Mouse (Mus musculus): ENCODE results near the gene Arhgap28. TPM values are rescaled to one million over a fixed set of nuclear protein-coding genes. Genes with fewer than 3 reads are reported as not detected.
"Not testable (repeated sequence)": the region's sequence is repeated elsewhere in the genome, so short reads cannot be mapped to it uniquely, and the experiment has no call there.

Arhgap28 gene
- total RNA-seq, 4 experiments from 2014 or later = 0.38 to 0.56 (median 0.42) TPM

DNA sequence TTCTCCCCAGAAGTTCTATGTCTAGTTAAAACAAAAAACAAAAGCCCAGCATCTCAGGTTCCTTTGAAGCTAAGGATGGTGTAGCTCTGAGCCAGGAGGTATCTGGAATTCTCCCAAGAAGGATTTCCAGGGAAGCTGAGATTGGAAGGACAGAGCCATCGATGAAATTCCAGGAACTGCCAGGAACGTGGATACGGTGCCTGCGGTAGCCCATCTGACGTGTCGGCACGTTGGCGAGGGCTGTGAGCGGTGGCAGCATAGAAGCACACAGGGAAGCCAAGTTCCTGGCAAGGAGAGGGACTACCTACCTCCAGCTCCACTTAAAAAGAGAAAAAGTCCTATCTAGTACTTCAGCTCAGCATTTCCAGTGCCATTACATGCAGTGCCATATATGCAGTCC, 115.8 kb downstream of the Arhgap28 start:
- no peak for DNase-seq (ENCODE audit: low spot score in 2 of 2)

DNA sequence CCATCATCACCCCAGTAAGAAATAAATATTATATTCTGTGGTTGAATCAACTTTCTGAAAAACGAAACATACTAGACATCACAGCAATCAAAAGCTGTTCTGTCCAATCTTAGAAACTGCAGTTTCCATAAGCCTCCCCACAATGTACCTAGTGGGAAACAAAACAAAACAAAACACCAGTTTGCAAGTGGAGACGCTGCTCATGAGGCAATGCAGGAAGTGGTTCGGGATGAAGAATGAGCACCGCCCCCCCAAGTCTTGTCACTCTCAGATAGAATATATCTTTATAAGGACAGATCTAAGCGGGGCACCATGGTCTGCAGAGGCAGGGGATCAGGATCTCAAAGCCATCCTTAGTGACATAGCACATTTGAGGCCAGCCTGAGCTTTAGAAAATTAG, 117.6 kb downstream of the Arhgap28 start:
- DNase-seq (ENCODE audit: low spot score in 2 of 2) = no peak

GRCm38 (mm10) chr17:67877599-67877998, 126.3 kb downstream of the Arhgap28 start:
- DNase-seq (ENCODE audit: low spot score in 2 of 2) = no peak

DNA sequence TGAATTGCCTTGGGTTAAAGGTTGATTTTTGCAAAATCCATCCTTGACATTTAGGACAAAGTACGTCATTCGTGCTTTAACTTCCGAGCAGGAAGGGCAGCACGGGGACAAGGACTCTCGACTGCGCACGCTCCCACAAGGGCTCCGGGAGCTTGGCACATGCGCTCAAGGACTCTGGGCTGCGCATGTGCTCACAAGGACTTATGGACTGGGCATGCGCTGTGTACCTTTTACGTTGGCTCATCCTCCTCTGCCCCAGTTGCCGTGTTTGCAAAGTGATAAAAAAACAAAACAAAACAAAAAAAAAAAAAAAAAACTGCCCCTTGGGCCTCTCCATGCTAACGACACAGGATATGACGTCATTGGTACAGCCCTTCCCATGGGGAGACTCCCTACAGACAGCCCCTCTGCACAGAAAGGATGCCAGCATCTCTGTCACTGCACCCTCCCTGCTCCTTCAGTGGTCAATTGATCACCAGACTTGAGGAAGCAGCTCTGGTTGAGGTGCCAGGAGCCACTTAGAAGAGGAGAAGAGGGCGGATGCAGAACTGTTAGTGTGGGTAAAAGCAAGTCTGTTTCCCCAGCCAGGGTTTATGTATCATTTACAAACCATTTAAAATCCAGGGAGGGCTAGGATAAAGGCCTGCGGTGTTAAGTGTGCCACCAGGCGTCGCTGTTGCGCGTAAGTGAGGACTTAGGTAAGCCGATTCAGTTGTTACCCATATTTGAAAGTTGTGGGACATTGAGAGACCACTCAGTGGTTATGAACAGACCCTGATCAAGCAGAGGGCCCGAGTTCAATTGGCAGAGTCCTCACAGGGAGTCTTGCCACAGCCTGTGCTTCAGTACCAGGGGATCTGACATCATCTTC, 134.0 kb downstream of the Arhgap28 start:
- peak; percentile 12 to 41 for DNase-seq (ENCODE audit: low spot score in 2 of 2)

DNA sequence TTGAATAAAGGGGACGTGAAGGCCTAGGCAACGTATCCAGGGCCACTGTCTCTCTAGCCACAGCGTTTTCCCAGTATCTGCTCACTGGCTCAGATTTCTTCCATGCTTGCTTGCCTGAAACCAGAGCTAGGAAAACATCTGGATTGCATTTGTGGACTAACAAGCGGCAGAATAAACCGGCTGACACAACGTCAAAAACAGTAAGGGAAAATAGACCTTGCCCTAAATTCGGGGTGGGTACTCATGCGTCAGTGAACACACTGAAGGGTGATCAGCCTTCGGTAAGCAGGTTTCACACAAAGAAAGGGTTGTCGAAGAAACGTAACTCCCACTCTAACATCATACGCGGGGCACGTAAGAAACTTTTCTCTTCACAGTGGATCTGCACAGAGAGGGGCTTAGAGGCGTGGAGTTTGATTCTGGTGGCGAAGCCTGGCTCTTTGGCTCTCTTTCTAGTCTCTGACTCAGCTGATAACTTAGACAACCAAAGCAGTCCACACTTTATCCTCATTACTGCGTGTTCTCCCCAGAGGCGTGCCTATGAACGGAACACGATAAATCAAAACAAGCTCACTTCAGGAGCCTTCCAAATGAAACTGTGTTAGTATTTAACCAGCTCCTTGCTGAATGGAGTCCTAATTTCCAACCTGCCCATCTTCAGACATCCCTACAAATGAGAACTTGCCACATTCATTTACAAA, 137.2 kb downstream of the Arhgap28 start:
- no peak for DNase-seq (ENCODE audit: low spot score in 2 of 2)

DNA sequence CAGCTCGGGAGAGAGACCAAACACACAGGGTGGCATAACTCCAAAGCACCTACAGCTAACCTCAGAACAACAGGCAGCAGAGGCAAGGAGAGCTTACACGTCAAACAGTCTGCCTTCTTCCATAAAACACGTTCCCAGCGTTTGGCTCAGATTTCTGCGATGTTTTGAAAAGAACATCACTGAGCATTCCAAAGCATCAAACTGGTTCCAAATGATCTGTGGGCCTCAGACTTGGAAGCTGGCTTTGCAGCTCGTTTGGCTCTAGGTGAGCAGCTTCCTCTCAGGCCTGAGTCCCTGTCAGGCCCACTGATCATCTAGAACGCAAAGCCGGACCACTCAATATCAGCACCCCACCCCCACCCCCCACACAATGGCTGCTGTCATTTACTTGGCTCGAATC, 137.9 kb downstream of the Arhgap28 start:
- no peak for DNase-seq (ENCODE audit: low spot score in 2 of 2)

GRCm38 (mm10) chr17:67864912-67865311, 139.0 kb downstream of the Arhgap28 start:
- DNase-seq (ENCODE audit: low spot score in 2 of 2) = no peak

GRCm38 (mm10) chr17:67864363-67864762, 139.6 kb downstream of the Arhgap28 start:
- no peak for DNase-seq (ENCODE audit: low spot score in 2 of 2)

DNA sequence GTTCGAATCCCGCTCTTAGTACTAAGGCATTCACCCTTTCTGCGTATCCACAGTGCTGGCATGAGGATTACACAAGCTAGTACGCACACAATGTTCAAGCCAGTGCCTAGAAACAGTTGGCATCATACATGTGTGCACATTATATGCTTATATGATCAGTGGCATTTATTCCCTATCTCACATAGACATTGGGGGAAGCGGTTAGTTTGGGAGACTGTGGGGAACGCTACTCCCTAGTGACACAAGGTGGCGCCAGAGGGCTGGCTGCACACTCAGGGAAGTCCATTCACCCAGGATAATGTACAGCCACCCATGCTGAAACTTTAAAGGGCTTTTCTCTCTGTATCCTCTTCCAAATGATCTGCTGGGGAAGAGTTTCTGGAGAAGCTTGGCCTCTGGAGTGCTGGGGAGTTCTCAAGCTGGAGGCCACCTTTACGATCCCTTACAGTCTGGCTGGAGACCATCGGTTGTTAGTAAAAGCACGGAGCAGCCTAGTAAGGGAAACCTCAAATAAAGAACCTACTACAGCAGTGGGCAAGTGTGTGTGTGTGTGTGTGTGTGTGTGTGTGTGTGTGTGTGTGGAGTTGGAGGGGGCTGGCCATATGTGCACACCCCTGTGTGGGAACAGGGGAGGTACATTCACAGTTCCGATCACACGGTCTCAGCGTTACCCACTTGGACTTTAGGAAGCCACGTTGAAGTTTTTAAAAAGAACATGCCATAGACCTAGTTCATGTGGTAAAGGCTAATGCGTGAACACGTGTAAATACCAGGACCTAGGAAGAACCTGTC, 142.0 kb downstream of the Arhgap28 start:
- peak in 1 of 2 experiments; percentile 27 for DNase-seq (ENCODE audit: low spot score in 2 of 2)

DNA sequence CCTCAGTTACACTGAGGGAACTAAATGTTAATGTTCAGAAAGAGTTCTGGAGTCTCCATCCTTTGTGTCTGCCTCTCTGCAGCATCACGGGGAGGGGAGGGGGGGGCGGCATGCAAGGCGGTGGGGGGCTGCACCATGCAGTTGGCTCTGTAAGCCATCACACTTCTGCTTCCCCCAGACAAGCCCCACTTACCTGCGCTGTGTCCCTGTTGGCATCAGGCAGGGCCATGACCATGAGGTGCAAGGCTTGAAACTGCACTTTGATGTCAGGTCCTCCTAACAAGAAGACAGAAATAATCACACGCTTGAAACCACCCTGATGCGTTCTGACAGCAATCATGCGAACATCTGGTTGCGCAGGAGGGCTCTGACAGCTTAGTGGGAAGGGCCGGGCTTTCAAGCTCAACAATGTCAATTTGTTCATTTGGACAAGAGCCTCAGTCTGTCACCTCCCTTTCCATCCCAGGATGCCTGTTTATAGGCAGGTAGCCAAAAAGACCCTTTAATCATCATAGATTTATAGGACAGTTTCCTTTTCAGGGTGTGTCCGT, 142.8 kb downstream of the Arhgap28 start:
- no peak for DNase-seq (ENCODE audit: low spot score in 2 of 2)

DNA sequence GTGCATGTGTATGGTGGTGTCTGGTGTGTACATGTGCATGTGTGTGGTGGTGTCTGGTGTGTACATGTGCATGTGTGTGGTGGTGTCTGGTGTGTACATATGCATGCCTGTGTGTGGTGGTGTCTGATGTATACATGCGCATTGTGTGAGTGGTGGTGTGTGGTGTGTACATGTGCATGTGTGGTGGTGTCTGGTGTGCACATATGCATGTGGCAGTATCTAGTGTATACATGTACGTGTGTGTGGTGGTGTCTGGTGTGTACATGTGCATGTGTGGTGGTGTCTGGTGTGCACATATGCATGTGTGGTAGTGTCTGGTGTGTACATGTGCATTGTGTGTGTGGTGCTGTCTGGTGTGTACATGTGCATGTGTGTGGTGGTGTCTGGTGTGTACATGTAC, 162.4 kb downstream of the Arhgap28 start:
- DNase-seq (ENCODE audit: low spot score in 2 of 2) = not testable (repeated sequence)

DNA sequence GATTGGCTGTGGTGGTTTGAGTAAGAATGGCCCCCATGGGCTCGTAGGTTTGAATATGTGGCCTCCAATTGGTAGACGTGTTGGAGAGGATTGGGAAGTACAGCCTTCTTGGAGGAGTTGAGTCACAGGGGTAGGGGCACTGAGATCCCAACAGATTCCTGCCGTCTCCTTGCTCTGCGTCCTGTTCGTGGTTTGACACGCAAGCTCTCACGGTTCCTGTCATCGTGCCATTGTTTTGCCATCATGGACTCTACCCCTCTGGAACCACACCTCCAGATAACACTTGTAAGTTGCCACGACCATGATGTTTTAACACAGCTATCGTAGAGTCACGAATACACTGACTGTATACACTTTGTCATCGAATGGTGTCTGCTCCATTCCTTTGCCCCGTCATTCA, 165.0 kb downstream of the Arhgap28 start:
- no peak for DNase-seq (ENCODE audit: low spot score in 2 of 2)

DNA sequence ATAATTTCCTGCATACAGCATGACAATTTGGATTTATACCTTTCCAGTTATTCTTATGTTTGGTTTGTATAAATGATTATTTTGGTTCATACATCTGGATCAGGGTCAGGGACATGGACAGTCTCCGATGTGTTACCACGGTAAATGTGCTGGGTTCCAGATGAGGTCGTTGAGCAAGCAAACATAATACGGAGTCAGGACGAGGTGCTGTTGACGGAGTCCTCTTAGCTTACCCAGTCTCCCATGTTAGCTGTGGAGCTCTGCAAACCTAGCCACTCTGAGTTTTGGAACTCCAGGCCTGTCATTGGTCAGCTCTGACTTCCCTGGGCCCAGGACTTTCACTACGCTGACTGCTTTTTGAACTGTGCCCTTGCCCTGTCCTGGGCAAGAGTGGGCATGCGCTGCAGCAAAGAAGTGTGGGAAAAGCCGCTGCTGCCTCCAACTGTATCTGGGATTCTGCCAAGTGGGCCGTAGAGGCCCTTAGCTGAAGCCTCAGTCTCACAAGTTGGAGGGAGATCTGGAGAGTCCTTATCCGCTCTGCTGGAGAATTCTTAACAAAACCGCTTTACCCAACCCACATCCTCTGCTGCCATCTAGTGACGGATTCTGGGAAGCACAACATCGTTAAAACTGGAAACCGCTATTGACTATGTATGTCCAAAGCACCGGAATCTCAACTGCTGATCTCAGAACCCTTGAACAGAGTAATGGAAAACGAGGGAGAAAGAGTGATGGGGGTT, 166.4 kb downstream of the Arhgap28 start:
- DNase-seq (ENCODE audit: low spot score in 2 of 2) = peak; percentile 7 to 15

DNA sequence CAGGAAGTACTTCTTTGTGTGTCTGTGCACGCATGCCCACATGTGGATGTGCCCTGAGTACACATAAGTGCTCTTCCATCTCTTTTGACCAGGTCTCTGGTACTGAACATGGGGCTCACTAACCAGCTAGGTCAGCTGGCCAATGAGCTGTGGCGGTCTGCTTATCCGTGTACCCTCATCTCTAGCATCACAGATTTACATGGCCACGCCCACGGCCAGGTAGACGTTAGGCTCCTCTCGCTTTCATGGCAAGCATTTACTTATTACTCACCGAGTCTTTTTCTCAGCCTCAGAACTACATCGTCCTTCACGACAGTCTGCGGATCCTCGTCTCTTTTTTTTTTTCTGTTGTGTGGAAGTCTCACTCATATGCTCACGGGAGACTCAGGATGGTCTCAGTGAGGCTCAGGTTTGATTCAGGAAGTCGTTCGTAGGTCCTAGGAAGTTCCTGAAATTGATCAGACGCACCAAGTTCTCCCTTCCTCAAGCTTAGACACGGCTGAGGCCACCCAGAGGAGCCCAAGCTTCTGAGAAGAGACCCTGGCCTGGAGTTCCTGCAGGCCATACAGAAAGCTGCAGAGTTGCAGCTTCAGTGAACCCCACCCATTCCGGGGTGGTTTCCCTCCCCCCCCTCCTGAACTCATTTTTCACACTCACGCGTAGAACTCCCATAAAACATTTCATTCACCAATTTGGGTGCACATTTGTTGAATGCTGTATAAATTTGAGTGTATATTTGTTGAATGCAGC, 167.6 kb downstream of the Arhgap28 start:
- no peak for DNase-seq (ENCODE audit: low spot score in 2 of 2)

DNA sequence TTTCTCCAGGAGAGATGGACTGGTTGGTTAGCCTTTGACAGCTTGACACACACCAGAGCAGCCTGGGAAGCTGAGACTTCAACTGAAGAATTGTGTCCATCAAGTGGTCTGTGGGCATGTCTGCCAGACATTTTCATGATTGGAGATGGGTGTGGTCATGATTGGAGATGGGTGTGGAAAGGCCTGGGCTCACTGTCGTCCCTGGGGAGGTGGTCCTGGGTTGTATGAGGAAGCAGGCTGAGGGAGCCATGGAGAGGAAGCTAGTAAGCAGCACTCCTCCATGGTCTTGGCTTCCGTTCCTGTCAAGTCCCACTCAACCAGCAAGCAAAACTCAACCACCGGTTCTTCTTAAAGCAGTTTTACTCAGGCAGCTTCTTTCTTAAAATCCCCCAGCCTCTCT, 176.5 kb downstream of the Arhgap28 start:
- DNase-seq (ENCODE audit: low spot score in 2 of 2) = no peak

- DNase-seq (ENCODE audit: low spot score in 2 of 2) = no peak
Observed at GRCm38 (mm10) chr17:67816916-67817315, 187.0 kb downstream of the Arhgap28 start.

GRCm38 (mm10) chr17:67815720-67816119, 188.2 kb downstream of the Arhgap28 start:
- no peak for DNase-seq (ENCODE audit: low spot score in 2 of 2)

DNA sequence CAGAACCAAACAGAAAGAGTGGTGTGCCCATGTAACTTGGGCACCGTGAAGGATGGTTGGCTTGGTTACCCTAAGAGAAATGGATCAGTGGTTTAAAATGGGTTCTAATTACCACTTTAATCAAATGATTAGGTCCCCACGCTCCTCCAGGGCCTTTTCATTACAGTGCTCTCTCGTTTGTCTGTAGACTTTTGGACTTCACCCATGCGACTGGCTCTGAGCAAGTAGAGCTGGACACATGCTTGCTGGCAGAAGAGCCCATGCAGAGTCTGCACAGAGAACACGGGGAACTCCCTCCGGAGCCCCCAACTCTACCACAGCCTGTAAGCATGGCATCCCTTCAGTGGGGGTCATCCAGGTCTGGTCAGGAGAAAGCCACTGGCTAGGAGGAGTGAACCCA, 190.3 kb downstream of the Arhgap28 start:
- DNase-seq (ENCODE audit: low spot score in 2 of 2) = no peak

DNA sequence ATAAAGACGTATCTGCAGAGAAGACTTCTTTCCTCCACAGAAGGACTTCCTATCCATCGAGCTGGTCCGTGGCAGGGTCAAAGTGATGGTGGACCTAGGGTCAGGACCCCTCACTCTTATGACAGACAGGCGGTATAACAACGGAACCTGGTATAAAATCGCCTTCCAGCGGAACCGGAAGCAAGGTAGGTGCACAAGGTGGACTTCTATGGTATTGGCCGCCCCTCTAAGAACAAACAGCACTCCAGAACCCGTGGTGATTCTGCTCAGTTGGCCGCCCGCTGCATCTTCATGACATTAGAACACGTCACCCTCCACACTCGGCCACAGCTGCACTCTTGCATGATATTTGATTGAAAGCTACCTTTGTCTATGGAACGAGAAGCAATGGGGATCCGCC, 194.7 kb downstream of the Arhgap28 start:
- DNase-seq (ENCODE audit: low spot score in 2 of 2) = no peak

Data from gastrocnemius, adult 8-10 months (tissue).